Mouse (Mus musculus) neural tube, embryonic 14.5 days (tissue): ENCODE measurements around the gene Pik3c2g. TPM values are rescaled to one million over a fixed set of nuclear protein-coding genes. Genes with fewer than 3 reads are reported as not detected.

ENCODE experiments used
- ATAC-seq: fragments of 200-750 bp; cut with Nextera tagmentation; 2 replicates; pipeline ENCODE4 v1.8.0; 2017; ENCODE audit warnings: low read depth, mild to moderate bottlenecking, moderate TSS enrichment, moderate library complexity
- H3K27ac ChIP-seq: fragments of 300-500 bp; sonication (generic); 2 replicates; pipeline ENCODE4 v1.5.1; 2014; ENCODE audit warnings: low read depth, mild to moderate bottlenecking, control low read depth, low read length, moderate library complexity, mixed read lengths
- H3K27me3 ChIP-seq: fragments of 300-500 bp; sonication (generic); 2 replicates; pipeline ENCODE4 v1.6.1; 2014; ENCODE audit warnings: low read length; ENCODE audit not compliant: control insufficient read depth, insufficient read depth
- H3K36me3 ChIP-seq: fragments of 300-500 bp; sonication (generic); 2 replicates; pipeline ENCODE4 v1.6.1; 2014; ENCODE audit warnings: low read length, mixed read lengths; ENCODE audit not compliant: control insufficient read depth, insufficient read depth
- H3K4me1 ChIP-seq: fragments of 300-500 bp; sonication (generic); 2 replicates; pipeline ENCODE4 v1.6.1; 2014; ENCODE audit warnings: low read length; ENCODE audit not compliant: control insufficient read depth, insufficient read depth
- H3K4me2 ChIP-seq: fragments of 300-500 bp; sonication (generic); 2 replicates; pipeline ENCODE4 v1.6.1; 2014; ENCODE audit warnings: mild to moderate bottlenecking, low read depth, low read length, control low read depth
- H3K4me3 ChIP-seq: fragments of 300-500 bp; sonication (generic); 2 replicates; pipeline ENCODE4 v1.5.1; 2014; ENCODE audit warnings: low read depth, low read length, control low read depth, mixed read lengths
- H3K9ac ChIP-seq: fragments of 300-500 bp; sonication (generic); replicated peaks from 2 replicates; pipeline ENCODE4 v1.6.1; 2014; ENCODE audit warnings: low read depth, mild to moderate bottlenecking, control low read depth, low read length, mixed read lengths
- H3K9me3 ChIP-seq: fragments of 300-500 bp; sonication (generic); 2 replicates; pipeline ENCODE4 v1.6.1; 2016; ENCODE audit warnings: low read length; ENCODE audit not compliant: control insufficient read depth
- WGBS: fragments of 180-500 bp; shearing (Covaris S2); extraction: QIAGEN DNeasy Blood & Tissue Kit; methylation state at CpG from one replicate; pipeline ENCODE4 v1.1.7; 2014; 5-methylcytosine and 5-hydroxymethylcytosine counted together
- polyA plus RNA-seq: library from polyadenylated mRNA; unstranded; fragments of >200 nt; fragmentation: Nextera tagmentation; extraction: Ambion mirVana; gene quantifications from 2 replicates; pipeline ENCODE4 v1.2.1, GENCODE M21; 2014

Gene Pik3c2g
- polyA plus RNA-seq, 1 experiment from 2014 or later: 0.29 TPM

- Histone ChIP-seq H3K4me1 (no peaks in the 10 kb centered on the region), H3K9me3 (no peaks in the 10 kb centered on the region), H3K36me3 (no peaks in the 10 kb centered on the region), H3K27me3 (no peaks in the 10 kb centered on the region), H3K4me2 (no peak overlapping the region), H3K4me3 (no peak overlapping the region), H3K9ac (no peak overlapping the region), H3K27ac (no peak overlapping the region)
- ATAC-seq: peak; percentile 58; the same call in 1 of the 2 replicates
- 10% methylated on average over 12 of the region's 12 CpGs for WGBS
These were observed 2.3 kb downstream of the Pik3c2g start for GRCm38 (mm10) chr6:139589291-139589690.

- Histone ChIP-seq H3K27me3 (no peaks in the 10 kb centered on the region), H3K27ac (no peak overlapping the region), H3K9me3 (no peaks in the 10 kb centered on the region), H3K36me3 (no peaks in the 10 kb centered on the region), H3K4me1 (no peaks in the 10 kb centered on the region), H3K4me3 (no peak overlapping the region), H3K4me2 (no peak overlapping the region), H3K9ac (no peak overlapping the region)
- no peak for ATAC-seq
- 72% methylated on average over 9 of the region's 9 CpGs for WGBS
These were observed 2.8 kb downstream of the Pik3c2g start for GRCm38 (mm10) chr6:139589854-139590253.

- Histone ChIP-seq H3K9me3 (no peaks in the 10 kb centered on the region), H3K4me2 (no peak overlapping the region), H3K27ac (no peak overlapping the region), H3K36me3 (no peaks in the 10 kb centered on the region), H3K4me3 (no peak overlapping the region), H3K4me1 (no peaks in the 10 kb centered on the region), H3K27me3 (no peaks in the 10 kb centered on the region), H3K9ac (no peak overlapping the region)
- WGBS: 57% methylated on average over 3 of the region's 3 CpGs
- no peak for ATAC-seq
These were observed 5.1 kb downstream of the Pik3c2g start for GRCm38 (mm10) chr6:139592081-139592480.

- Histone ChIP-seq H3K9ac (no peak overlapping the region), H3K27me3 (no peaks in the 10 kb centered on the region)
- WGBS: 32% methylated on average over 2 of the region's 2 CpGs
These were observed 9.4 kb downstream of the Pik3c2g start for GRCm38 (mm10) chr6:139596433-139596832.

GRCm38 (mm10) chr6:139599216-139599615 lies 12.2 kb downstream of the Pik3c2g start:
- Histone ChIP-seq H3K27ac (no peak overlapping the region), H3K4me1 (no peaks in the 10 kb centered on the region)
- no peak for ATAC-seq

More at GRCm38 (mm10) chr6:139596433-139596832, 9.4 kb downstream of the Pik3c2g start:
- H3K4me2 ChIP-seq: no peak overlapping the region
- H3K4me1 ChIP-seq: no peaks in the 10 kb centered on the region
- ATAC-seq: no peak
- H3K4me3 ChIP-seq: no peak overlapping the region
- H3K27ac ChIP-seq: no peak overlapping the region
- H3K9me3 ChIP-seq: no peaks in the 10 kb centered on the region
- no peaks in the 10 kb centered on the region for H3K36me3 ChIP-seq

GRCm38 (mm10) chr6:139618774-139619173 lies 31.8 kb downstream of the Pik3c2g start:
- no peak overlapping the region for H3K9ac ChIP-seq
- WGBS: 83% methylated on average over 4 of the region's 4 CpGs
- no peaks in the 10 kb centered on the region for H3K4me1 ChIP-seq
- H3K4me2 ChIP-seq: no peak overlapping the region
- no peak overlapping the region for H3K27ac ChIP-seq
- no peak overlapping the region for H3K4me3 ChIP-seq
- no peaks in the 10 kb centered on the region for H3K36me3 ChIP-seq
- no peaks in the 10 kb centered on the region for H3K9me3 ChIP-seq
- H3K27me3 ChIP-seq: no peaks in the 10 kb centered on the region
- ATAC-seq: no peak

More at GRCm38 (mm10) chr6:139599216-139599615, 12.2 kb downstream of the Pik3c2g start:
- Histone ChIP-seq H3K9ac (no peak overlapping the region), H3K9me3 (no peaks in the 10 kb centered on the region), H3K4me3 (no peak overlapping the region), H3K4me2 (no peak overlapping the region), H3K27me3 (no peaks in the 10 kb centered on the region), H3K36me3 (no peaks in the 10 kb centered on the region)
- WGBS: 92% methylated on average over 1 of the region's 1 CpGs

GRCm38 (mm10) chr6:139624756-139625155 lies 37.7 kb downstream of the Pik3c2g start:
- H3K9me3 ChIP-seq: no peaks in the 10 kb centered on the region
- no peak overlapping the region for H3K4me2 ChIP-seq
- no peaks in the 10 kb centered on the region for H3K27me3 ChIP-seq
- no peaks in the 10 kb centered on the region for H3K4me1 ChIP-seq
- H3K4me3 ChIP-seq: no peak overlapping the region
- ATAC-seq: no peak
- H3K36me3 ChIP-seq: no peaks in the 10 kb centered on the region
- H3K9ac ChIP-seq: no peak overlapping the region
- no peak overlapping the region for H3K27ac ChIP-seq

GRCm38 (mm10) chr6:139634561-139634960 lies 47.5 kb downstream of the Pik3c2g start:
- Histone ChIP-seq H3K9me3 (no peaks in the 10 kb centered on the region), H3K4me3 (no peak overlapping the region), H3K36me3 (no peaks in the 10 kb centered on the region), H3K27ac (no peak overlapping the region), H3K9ac (no peak overlapping the region), H3K27me3 (no peaks in the 10 kb centered on the region), H3K4me2 (no peak overlapping the region), H3K4me1 (no peaks in the 10 kb centered on the region)
- ATAC-seq: no peak
- WGBS: 86% methylated on average over 3 of the region's 3 CpGs

- Histone ChIP-seq H3K9me3 (no peaks in the 10 kb centered on the region), H3K36me3 (no peaks in the 10 kb centered on the region), H3K4me2 (no peak overlapping the region), H3K27ac (no peak overlapping the region), H3K4me1 (no peaks in the 10 kb centered on the region), H3K4me3 (no peak overlapping the region), H3K27me3 (no peaks in the 10 kb centered on the region), H3K9ac (no peak overlapping the region)
- 35% methylated on average over 4 of the region's 4 CpGs for whole genome bisulfite sequencing
- ATAC-seq: no peak
These were observed 68.4 kb downstream of the Pik3c2g start for GRCm38 (mm10) chr6:139655399-139655798.

GRCm38 (mm10) chr6:139662462-139662861 lies 75.4 kb downstream of the Pik3c2g start:
- no peaks in the 10 kb centered on the region for H3K4me1 ChIP-seq
- H3K27ac ChIP-seq: no peak overlapping the region
- peak; percentile 68 for ATAC-seq
- no peaks in the 10 kb centered on the region for H3K9me3 ChIP-seq
- no peaks in the 10 kb centered on the region for H3K36me3 ChIP-seq
- H3K9ac ChIP-seq: no peak overlapping the region
- no peak overlapping the region for H3K4me2 ChIP-seq
- 70% methylated on average over 1 of the region's 1 CpGs for WGBS
- no peak overlapping the region for H3K4me3 ChIP-seq
- H3K27me3 ChIP-seq: no peaks in the 10 kb centered on the region
